Comparison of ENCODE assay signal across 7 mouse cellular contexts in genomic region chr7:30231669-30232454, GRCm38 (mm10). TPM values are rescaled to one million over a fixed set of nuclear protein-coding genes. Genes with fewer than 3 reads are reported as not detected.
A peak's percentile ranks its signal among the peaks of the same experiment; 100 is the strongest.
DNase-seq lines count a peak whose midpoint lies in the region; ATAC-seq lines count a peak whose summit lies in the region.

Gene Polr2i (plus strand): TSS chr7:30231948.
Gene Tbcb (minus strand): TSS chr7:30232272.

- peak; percentile 99 for DNase-seq in adrenal gland, postnatal 25 days
- DNase-seq in heart, adult 11 months, result peak; percentile 100
- DNase-seq in kidney, adult 18-20 months, result peak; percentile 97
- peak; percentile 97 for DNase-seq in limb, embryonic 11.5 days (ENCODE audit: low spot score)
- peak; percentile 99 for DNase-seq in midbrain, embryonic 14.5 days
- peak; percentile 91 to 95 for DNase-seq in spleen, adult 18-20 months

- H3K36me3 ChIP-seq in embryonic facial prominence, embryonic 12.5 days, result peaks cover 44% of the 10 kb centered on the region
- peaks cover 5% of the 10 kb centered on the region; the same call in 1 of the 2 replicates for H3K36me3 ChIP-seq in limb, embryonic 11.5 days (ENCODE audit: control insufficient read depth, insufficient read depth, low read length)
- H3K36me3 ChIP-seq in midbrain, embryonic 14.5 days (ENCODE audit: control insufficient read depth, insufficient read depth, low read length), result peaks cover 45% of the 10 kb centered on the region

- no peaks in the 10 kb centered on the region for H3K27me3 ChIP-seq in embryonic facial prominence, embryonic 12.5 days
- no peaks in the 10 kb centered on the region for H3K27me3 ChIP-seq in limb, embryonic 11.5 days (ENCODE audit: control insufficient read depth, insufficient read depth, low read length)
- H3K27me3 ChIP-seq in midbrain, embryonic 14.5 days (ENCODE audit: control insufficient read depth, insufficient read depth, low read length), result no peaks in the 10 kb centered on the region

- ATAC-seq in embryonic facial prominence, embryonic 12.5 days (ENCODE audit: insufficient number of reproducible peaks, insufficient read depth, low FRiP score, low TSS enrichment), result peak; percentile 89
- peak; percentile 90 for ATAC-seq in limb, embryonic 11.5 days (ENCODE audit: insufficient number of reproducible peaks, low FRiP score, low TSS enrichment, low read depth)
- ATAC-seq in midbrain, embryonic 14.5 days (ENCODE audit: low FRiP score, low TSS enrichment), result peak; percentile 94

- peak within 1 kb of the TSS; percentile 95 for H3K27ac ChIP-seq in embryonic facial prominence, embryonic 12.5 days
- peak within 1 kb of the TSS; percentile 85 for H3K27ac ChIP-seq in limb, embryonic 11.5 days (replicated peaks; ENCODE audit: low read depth, low read length)
- H3K27ac ChIP-seq in midbrain, embryonic 14.5 days (replicated peaks; ENCODE audit: low read depth, low read length), result peak within 1 kb of the TSS; percentile 94

- WGBS in embryonic facial prominence, embryonic 12.5 days, result under 1% methylated on average over 67 of the region's 67 CpGs
- under 1% methylated on average over 67 of the region's 67 CpGs for WGBS in limb, embryonic 11.5 days
- under 1% methylated on average over 67 of the region's 67 CpGs for WGBS in midbrain, embryonic 14.5 days

- H3K4me1 ChIP-seq in embryonic facial prominence, embryonic 12.5 days, result peaks cover 17% of the 10 kb centered on the region
- H3K4me1 ChIP-seq in limb, embryonic 11.5 days (ENCODE audit: control insufficient read depth, insufficient read depth, low read length), result peaks cover 5% of the 10 kb centered on the region
- peaks cover 19% of the 10 kb centered on the region for H3K4me1 ChIP-seq in midbrain, embryonic 14.5 days (ENCODE audit: control insufficient read depth, insufficient read depth, low read length)

- H3K4me2 ChIP-seq in embryonic facial prominence, embryonic 12.5 days (replicated peaks), result peak within 1 kb of the TSS; percentile 77
- peak within 1 kb of the TSS; percentile 78 for H3K4me2 ChIP-seq in limb, embryonic 11.5 days (ENCODE audit: low read depth, severe bottlenecking)
- peak within 1 kb of the TSS; percentile 74 for H3K4me2 ChIP-seq in midbrain, embryonic 14.5 days (ENCODE audit: low read length)

- H3K9me3 ChIP-seq in embryonic facial prominence, embryonic 12.5 days, result no peaks in the 10 kb centered on the region
- H3K9me3 ChIP-seq in limb, embryonic 11.5 days (ENCODE audit: control insufficient read depth, low read length), result no peaks in the 10 kb centered on the region
- no peaks in the 10 kb centered on the region for H3K9me3 ChIP-seq in midbrain, embryonic 14.5 days (ENCODE audit: control insufficient read depth, low read length)

- H3K4me3 ChIP-seq in embryonic facial prominence, embryonic 12.5 days, result peak within 1 kb of the TSS; percentile 82
- peak within 1 kb of the TSS; percentile 57 for H3K4me3 ChIP-seq in limb, embryonic 11.5 days (ENCODE audit: low read depth, low read length)
- peak within 1 kb of the TSS; percentile 73 for H3K4me3 ChIP-seq in midbrain, embryonic 14.5 days (replicated peaks; ENCODE audit: low read depth, low read length)

- H3K9ac ChIP-seq in embryonic facial prominence, embryonic 12.5 days, result peak within 1 kb of the TSS; percentile 74
- peak within 1 kb of the TSS; percentile 70 for H3K9ac ChIP-seq in limb, embryonic 11.5 days (ENCODE audit: low read length)
- peak within 1 kb of the TSS; percentile 74 for H3K9ac ChIP-seq in midbrain, embryonic 14.5 days (replicated peaks; ENCODE audit: low read length)

RNA-seq across cellular contexts. Expression of gene Polr2i, which starts in this region (rescaled TPM):
- 63.2 and 71.6 TPM in 2 replicates for total RNA-seq in adrenal gland, postnatal 25 days (2021)
- polyA plus RNA-seq in embryonic facial prominence, embryonic 12.5 days (2016; fragmentation: Nextera tagmentation; extraction: Ambion mirVana), result 161 and 181 TPM in 2 replicates
- 182 and 186 TPM in 2 replicates for polyA plus RNA-seq in limb, embryonic 11.5 days (2014; fragmentation: Nextera tagmentation; extraction: Ambion mirVana)
- polyA plus RNA-seq in midbrain, embryonic 14.5 days (2014; fragmentation: Nextera tagmentation; extraction: Ambion mirVana), result 176 and 240 TPM in 2 replicates

RNA-seq across cellular contexts. Expression of gene Tbcb, which starts in this region (rescaled TPM):
- 77.0 and 86.6 TPM in 2 replicates for total RNA-seq in adrenal gland, postnatal 25 days (2021)
- polyA plus RNA-seq in embryonic facial prominence, embryonic 12.5 days (2016; fragmentation: Nextera tagmentation; extraction: Ambion mirVana), result 224 and 250 TPM in 2 replicates
- 232 and 241 TPM in 2 replicates for polyA plus RNA-seq in limb, embryonic 11.5 days (2014; fragmentation: Nextera tagmentation; extraction: Ambion mirVana)
- polyA plus RNA-seq in midbrain, embryonic 14.5 days (2014; fragmentation: Nextera tagmentation; extraction: Ambion mirVana), result 337 and 360 TPM in 2 replicates

Comparison
In these comparisons a context has a peak if more than half of its experiments do, and no peak if none do; other contexts are left out.
1. Peak in every context shown above with its lines: DNase-seq, ATAC-seq, H3K4me3 ChIP-seq and H3K27ac ChIP-seq.